Mouse (Mus musculus): ENCODE measurements around the gene Ly86.

The Ly86 gene

GRCm38 (mm10) chr13:37349051-37349450, 4.0 kb downstream of the Ly86 start:
- in situ Hi-C loops (cut with MboI, MseI), result no loop called here

- in situ Hi-C loops (cut with MboI, MseI), result no loop called here
Observed at GRCm38 (mm10) chr13:37353016-37353415, 8.0 kb downstream of the Ly86 start.

GRCm38 (mm10) chr13:37353868-37354267, 8.9 kb downstream of the Ly86 start:
- in situ Hi-C loops (cut with MboI, MseI), result no loop called here

GRCm38 (mm10) chr13:37354432-37354831, 9.4 kb downstream of the Ly86 start:
- in situ Hi-C loops (cut with MboI, MseI), result no loop called here

- in situ Hi-C loops (cut with MboI, MseI), result loop anchor here (5.0 kb wide), 1 partner anchor 62 kb away; no protein-coding TSS in a partner anchor
Observed at GRCm38 (mm10) chr13:37355642-37356331, 10.8 kb downstream of the Ly86 start.

- in situ Hi-C loops (cut with MboI, MseI), result loop anchor here (5.0 kb wide), 1 partner anchor 61 kb away; no protein-coding TSS in a partner anchor
Observed at GRCm38 (mm10) chr13:37356549-37356948, 11.5 kb downstream of the Ly86 start.

- in situ Hi-C loops (cut with MboI, MseI), result loop anchor here (5.0 kb wide), 1 partner anchor 59 kb away; no protein-coding TSS in a partner anchor
Observed at GRCm38 (mm10) chr13:37358112-37358511, 13.1 kb downstream of the Ly86 start.

- in situ Hi-C loops (cut with MboI, MseI), result no loop called here
Observed at GRCm38 (mm10) chr13:37361249-37361648, 16.2 kb downstream of the Ly86 start.

- in situ Hi-C loops (cut with MboI, MseI), result no loop called here
Observed at GRCm38 (mm10) chr13:37364351-37364750, 19.3 kb downstream of the Ly86 start.

- in situ Hi-C loops (cut with MboI, MseI), result no loop called here
Observed at GRCm38 (mm10) chr13:37376411-37376810, 31.4 kb downstream of the Ly86 start.

- in situ Hi-C loops (cut with MboI, MseI), result no loop called here
Observed at GRCm38 (mm10) chr13:37388222-37389202, 43.5 kb downstream of the Ly86 start.

- in situ Hi-C loops (cut with MboI, MseI), result no loop called here
Observed at GRCm38 (mm10) chr13:37389296-37389695, 44.3 kb downstream of the Ly86 start.

GRCm38 (mm10) chr13:37398791-37399190, 53.8 kb downstream of the Ly86 start:
- in situ Hi-C loops (cut with MboI, MseI), result no loop called here

GRCm38 (mm10) chr13:37399340-37399739, 54.3 kb downstream of the Ly86 start:
- in situ Hi-C loops (cut with MboI, MseI), result no loop called here

GRCm38 (mm10) chr13:37402421-37402820, 57.4 kb downstream of the Ly86 start:
- in situ Hi-C loops (cut with MboI, MseI), result no loop called here

GRCm38 (mm10) chr13:37403708-37404107, 58.7 kb downstream of the Ly86 start:
- in situ Hi-C loops (cut with MboI, MseI), result no loop called here

GRCm38 (mm10) chr13:37415696-37416095, 70.7 kb downstream of the Ly86 start:
- in situ Hi-C loops (cut with MboI, MseI), result loop anchor here (5.0 kb wide), 1 partner anchor 58 kb away; no protein-coding TSS in a partner anchor

GRCm38 (mm10) chr13:37423416-37423815, 78.4 kb downstream of the Ly86 start:
- in situ Hi-C loops (cut with MboI, MseI), result no loop called here

GRCm38 (mm10) chr13:37424904-37425303, 79.9 kb downstream of the Ly86 start:
- in situ Hi-C loops (cut with MboI, MseI), result no loop called here

GRCm38 (mm10) chr13:37425406-37425805, 80.4 kb downstream of the Ly86 start:
- in situ Hi-C loops (cut with MboI, MseI), result no loop called here

- in situ Hi-C loops (cut with MboI, MseI), result no loop called here
Observed at GRCm38 (mm10) chr13:37426578-37427336, 81.7 kb downstream of the Ly86 start.

GRCm38 (mm10) chr13:37428496-37428895, 83.5 kb downstream of the Ly86 start:
- in situ Hi-C loops (cut with MboI, MseI), result no loop called here
